Mouse (Mus musculus): ENCODE data around the gene Dmrt2. TPM values are rescaled to one million over a fixed set of nuclear protein-coding genes. Genes with fewer than 3 reads are reported as not detected.

The Dmrt2 gene
- total RNA-seq (2014; fragmentation: Nextera tagmentation) (not detected in 2 replicates), total RNA-seq (2017) (not detected in 2 replicates), polyA plus RNA-seq (2012) (not detected in 2 replicates)

DNA sequence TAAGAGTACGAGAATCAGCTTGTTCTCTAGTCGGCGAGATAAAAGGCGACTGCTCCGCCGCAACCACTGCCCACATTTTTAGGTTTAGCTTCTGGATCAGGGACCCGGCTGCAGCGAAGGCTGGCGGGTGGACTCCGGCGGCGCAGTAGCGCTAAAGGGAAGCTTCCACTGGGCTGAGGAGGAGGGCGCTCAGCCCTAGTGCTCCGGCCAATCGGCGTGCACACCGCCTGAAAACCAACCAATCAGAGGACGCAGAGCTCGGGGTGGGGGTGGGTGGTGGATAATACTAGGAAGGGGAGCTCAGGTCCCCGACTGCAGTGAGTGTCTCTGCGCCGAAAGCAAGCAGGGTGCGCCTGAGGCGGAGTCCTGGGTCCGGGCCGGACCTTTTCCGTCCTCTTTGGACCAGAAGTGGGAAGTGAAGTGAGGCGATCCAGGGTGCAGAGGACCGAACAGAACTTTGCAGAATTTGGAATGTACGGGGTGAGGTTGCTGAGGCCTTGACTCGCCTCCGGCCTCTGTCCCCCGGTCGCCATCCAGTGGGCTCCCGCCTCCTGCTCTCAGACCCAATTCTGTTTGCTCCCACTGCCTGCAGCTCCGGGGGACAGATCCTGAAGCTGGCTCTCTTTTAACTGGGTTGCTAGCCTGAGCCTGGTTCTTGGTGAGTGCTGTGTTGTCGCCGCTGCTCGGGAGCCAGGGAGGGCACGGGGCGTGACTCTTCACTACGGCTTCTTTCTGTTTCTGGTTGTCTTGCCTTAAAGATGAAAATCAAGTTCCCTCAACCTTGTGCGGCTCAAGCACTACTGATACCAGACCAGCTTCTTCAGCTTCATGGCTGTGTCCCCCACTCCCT, at the start of gene Dmrt2:
Dmrt2 (plus strand) TSS at position 311 of the 850 bp plus-strand sequence.
- H3K4me1 ChIP-seq (ENCODE audit: insufficient read depth, low read depth, low read length), result no peaks in the 10 kb centered on the region
- no peaks in the 10 kb centered on the region for H3K27me3 ChIP-seq (ENCODE audit: insufficient read depth, low read length)
- ATAC-seq (ENCODE audit: extremely low read depth, insufficient number of reproducible peaks, low FRiP score, poor library complexity, severe bottlenecking), result no peak
- H3K9me3 ChIP-seq (replicated peaks), result peaks cover 54% of the 10 kb centered on the region
- DNase-seq (ENCODE audit: low spot score), result no peak
- no peak for TF ChIP-seq CTCF (IDR thresholded peaks at IDR 0.05; ENCODE audit: low read depth, low read length)
- TF ChIP-seq GATA2 (IDR thresholded peaks at IDR 0.05; ENCODE audit: borderline replicate concordance, low read depth, low read length), result no peak
- TF ChIP-seq POLR2AphosphoS5 (IDR thresholded peaks at IDR 0.05; ENCODE audit: insufficient replicate concordance, low read depth, low read length), result no peak
- no peak for TF ChIP-seq GATA1 (IDR thresholded peaks at IDR 0.05; ENCODE audit: borderline replicate concordance, low read length)
- TF ChIP-seq TAL1 (conservative IDR thresholded peaks at IDR 0.05; ENCODE audit: low read depth, low read length), result no peak
- no peaks in the 10 kb centered on the region for H3K36me3 ChIP-seq (replicated peaks)
- no peak within 1 kb of the TSS; the same call in 1 of the 2 replicates for H3K4me3 ChIP-seq (ENCODE audit: low read depth, low read length)

DNA sequence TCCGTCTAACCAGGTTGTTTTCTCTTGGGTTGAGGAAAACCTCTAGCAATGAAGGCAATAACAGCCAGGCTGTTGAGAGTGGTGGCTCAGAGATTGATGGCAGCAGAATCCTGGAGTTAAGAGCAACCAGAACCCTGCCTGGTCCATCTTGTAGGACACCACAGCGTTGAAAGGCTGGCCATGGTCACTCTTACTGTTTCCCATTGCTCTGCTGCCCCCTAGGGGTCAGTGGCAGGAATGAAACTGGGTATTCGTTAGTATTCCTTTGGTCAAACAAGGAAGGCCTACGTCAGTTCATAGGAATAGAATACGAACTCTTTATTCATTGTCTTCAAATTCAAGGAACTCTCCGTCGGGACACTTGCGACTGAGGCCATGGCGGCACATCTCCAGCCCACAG, 43.7 kb upstream of the Dmrt2 start:
- DNase-seq (ENCODE audit: low spot score), result no peak
- Histone ChIP-seq H3K27me3 (ENCODE audit: insufficient read depth, low read length) (no peaks in the 10 kb centered on the region), H3K9me3 (replicated peaks) (peaks cover 58% of the 10 kb centered on the region), H3K4me1 (ENCODE audit: insufficient read depth, low read depth, low read length) (no peaks in the 10 kb centered on the region), H3K36me3 (replicated peaks) (no peaks in the 10 kb centered on the region), H3K4me3 (ENCODE audit: low read depth, low read length) (no peak overlapping the region)
- no peak for ATAC-seq (ENCODE audit: extremely low read depth, insufficient number of reproducible peaks, low FRiP score, poor library complexity, severe bottlenecking)
- TF ChIP-seq GATA1 (IDR thresholded peaks at IDR 0.05; ENCODE audit: borderline replicate concordance, low read length) (no peak), CTCF (IDR thresholded peaks at IDR 0.05; ENCODE audit: low read depth, low read length) (no peak)

DNA sequence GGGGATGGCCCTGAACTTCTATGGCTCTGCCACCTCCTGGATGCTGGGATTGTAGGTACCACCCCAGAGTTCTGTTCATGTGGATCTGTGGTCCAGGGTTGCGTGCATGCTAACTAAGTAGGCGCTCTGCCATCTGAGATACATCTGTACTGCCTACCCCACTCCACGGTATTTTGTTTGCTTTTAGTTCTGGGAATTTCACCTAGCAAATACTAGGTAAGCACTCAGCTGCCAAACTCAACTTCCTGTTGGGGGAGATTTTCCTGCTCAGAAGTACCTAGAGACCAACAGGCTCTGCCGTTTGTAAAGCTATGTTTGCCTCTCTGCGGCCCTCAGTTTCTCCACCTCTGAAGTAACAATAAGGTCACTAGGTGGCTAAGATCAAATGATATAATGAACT, 37.1 kb upstream of the Dmrt2 start:
- Histone ChIP-seq H3K27me3 (ENCODE audit: insufficient read depth, low read length) (no peaks in the 10 kb centered on the region), H3K4me1 (ENCODE audit: insufficient read depth, low read depth, low read length) (no peaks in the 10 kb centered on the region), H3K36me3 (replicated peaks) (no peaks in the 10 kb centered on the region), H3K9me3 (replicated peaks) (peaks cover 59% of the 10 kb centered on the region), H3K4me3 (ENCODE audit: low read depth, low read length) (no peak overlapping the region)
- ATAC-seq (ENCODE audit: extremely low read depth, insufficient number of reproducible peaks, low FRiP score, poor library complexity, severe bottlenecking) (no peak), DNase-seq (ENCODE audit: low spot score) (no peak)
- TF ChIP-seq TAL1 (conservative IDR thresholded peaks at IDR 0.05; ENCODE audit: low read depth, low read length), result no peak
- no peak for TF ChIP-seq POLR2AphosphoS5 (IDR thresholded peaks at IDR 0.05; ENCODE audit: insufficient replicate concordance, low read depth, low read length)
- TF ChIP-seq CTCF (IDR thresholded peaks at IDR 0.05; ENCODE audit: low read depth, low read length), result no peak
- no peak for TF ChIP-seq GATA2 (IDR thresholded peaks at IDR 0.05; ENCODE audit: borderline replicate concordance, low read depth, low read length)
- TF ChIP-seq GATA1 (IDR thresholded peaks at IDR 0.05; ENCODE audit: borderline replicate concordance, low read length), result no peak

DNA sequence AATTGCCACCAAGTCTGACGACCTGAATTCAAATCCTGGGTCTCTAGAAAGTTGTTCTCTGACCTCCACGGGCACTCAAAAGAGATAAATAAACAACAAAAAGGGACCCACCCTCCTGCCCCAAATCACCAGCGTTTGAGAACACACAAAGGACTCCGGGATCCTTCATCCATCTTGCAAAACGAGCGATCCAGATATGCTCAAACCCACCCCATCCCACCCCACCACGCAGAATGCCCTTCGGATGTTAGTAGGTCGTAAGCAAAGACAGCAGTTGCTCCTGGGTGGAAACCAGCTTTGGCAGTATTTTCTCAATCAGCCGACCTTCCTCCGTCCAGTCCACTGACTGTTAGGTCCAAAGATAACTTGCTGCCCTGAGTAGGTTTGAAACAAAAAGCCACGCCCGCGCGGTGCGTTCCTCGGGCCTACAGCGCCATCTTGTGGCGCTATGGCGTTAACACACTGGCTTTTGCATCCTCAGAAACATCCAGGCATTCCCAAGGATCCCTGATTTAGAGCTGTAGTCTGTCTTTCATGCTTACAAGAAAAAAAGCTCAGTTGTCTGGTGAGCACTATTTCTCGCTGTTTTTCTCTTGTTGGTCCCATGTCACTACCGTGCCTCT, 36.5 kb upstream of the Dmrt2 start:
- Histone ChIP-seq H3K36me3 (replicated peaks) (no peaks in the 10 kb centered on the region), H3K27me3 (ENCODE audit: insufficient read depth, low read length) (no peaks in the 10 kb centered on the region), H3K4me1 (ENCODE audit: insufficient read depth, low read depth, low read length) (no peaks in the 10 kb centered on the region), H3K9me3 (replicated peaks) (peaks cover 56% of the 10 kb centered on the region), H3K4me3 (ENCODE audit: low read depth, low read length) (no peak overlapping the region)
- DNase-seq (ENCODE audit: low spot score) (no peak), ATAC-seq (ENCODE audit: extremely low read depth, insufficient number of reproducible peaks, low FRiP score, poor library complexity, severe bottlenecking) (no peak)
- TF ChIP-seq CTCF (IDR thresholded peaks at IDR 0.05; ENCODE audit: low read depth, low read length) (no peak), GATA1 (IDR thresholded peaks at IDR 0.05; ENCODE audit: borderline replicate concordance, low read length) (no peak), TAL1 (conservative IDR thresholded peaks at IDR 0.05; ENCODE audit: low read depth, low read length) (no peak), POLR2AphosphoS5 (IDR thresholded peaks at IDR 0.05; ENCODE audit: insufficient replicate concordance, low read depth, low read length) (no peak), GATA2 (IDR thresholded peaks at IDR 0.05; ENCODE audit: borderline replicate concordance, low read depth, low read length) (no peak)

DNA sequence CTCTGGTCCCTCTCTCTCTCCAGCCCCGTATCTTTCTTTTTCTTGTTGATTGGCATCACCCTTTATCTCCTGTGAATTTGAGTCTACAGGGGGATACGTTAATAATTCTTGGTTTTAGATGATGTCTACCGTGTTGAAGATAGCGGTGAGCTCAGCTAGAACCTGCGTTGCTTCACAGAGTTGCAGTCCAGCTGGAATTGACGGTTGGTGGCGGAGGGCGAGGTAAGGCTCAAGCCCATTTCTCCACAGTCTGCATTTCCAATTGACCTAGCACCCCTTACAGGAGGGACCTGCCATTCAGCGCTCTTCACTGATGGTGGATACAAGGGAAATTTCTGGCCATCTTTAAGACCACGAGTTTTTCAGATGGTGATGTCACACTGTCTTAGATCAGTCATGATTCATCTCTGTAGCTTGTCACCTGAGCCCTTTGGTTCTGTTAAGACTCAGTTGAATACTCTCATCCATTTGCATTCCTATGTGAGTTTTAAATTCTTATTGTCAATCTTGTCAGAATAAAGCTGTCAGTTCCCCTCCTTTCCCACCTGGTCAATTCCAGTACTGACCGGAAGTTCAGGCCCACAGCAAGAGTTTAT, 33.3 kb upstream of the Dmrt2 start:
- ATAC-seq (ENCODE audit: extremely low read depth, insufficient number of reproducible peaks, low FRiP score, poor library complexity, severe bottlenecking), result no peak
- Histone ChIP-seq H3K4me1 (ENCODE audit: insufficient read depth, low read depth, low read length) (no peaks in the 10 kb centered on the region), H3K27me3 (ENCODE audit: insufficient read depth, low read length) (no peaks in the 10 kb centered on the region), H3K4me3 (ENCODE audit: low read depth, low read length) (no peak overlapping the region), H3K36me3 (replicated peaks) (no peaks in the 10 kb centered on the region), H3K9me3 (replicated peaks) (peaks cover 59% of the 10 kb centered on the region)
- DNase-seq (ENCODE audit: low spot score), result no peak
- TF ChIP-seq CTCF (IDR thresholded peaks at IDR 0.05; ENCODE audit: low read depth, low read length) (no peak), GATA2 (IDR thresholded peaks at IDR 0.05; ENCODE audit: borderline replicate concordance, low read depth, low read length) (no peak), TAL1 (conservative IDR thresholded peaks at IDR 0.05; ENCODE audit: low read depth, low read length) (no peak), POLR2AphosphoS5 (IDR thresholded peaks at IDR 0.05; ENCODE audit: insufficient replicate concordance, low read depth, low read length) (no peak), GATA1 (IDR thresholded peaks at IDR 0.05; ENCODE audit: borderline replicate concordance, low read length) (no peak)

- H3K27me3 ChIP-seq (ENCODE audit: insufficient read depth, low read length), result no peaks in the 10 kb centered on the region
- no peak overlapping the region for H3K4me3 ChIP-seq (ENCODE audit: low read depth, low read length)
- DNase-seq (ENCODE audit: low spot score), result no peak
- TF ChIP-seq GATA2 (IDR thresholded peaks at IDR 0.05; ENCODE audit: borderline replicate concordance, low read depth, low read length) (no peak), TAL1 (conservative IDR thresholded peaks at IDR 0.05; ENCODE audit: low read depth, low read length) (no peak), CTCF (IDR thresholded peaks at IDR 0.05; ENCODE audit: low read depth, low read length) (no peak), GATA1 (IDR thresholded peaks at IDR 0.05; ENCODE audit: borderline replicate concordance, low read length) (no peak), POLR2AphosphoS5 (IDR thresholded peaks at IDR 0.05; ENCODE audit: insufficient replicate concordance, low read depth, low read length) (no peak)
- H3K9me3 ChIP-seq (replicated peaks), result peaks cover 50% of the 10 kb centered on the region
- no peak for ATAC-seq (ENCODE audit: extremely low read depth, insufficient number of reproducible peaks, low FRiP score, poor library complexity, severe bottlenecking)
- no peaks in the 10 kb centered on the region for H3K4me1 ChIP-seq (ENCODE audit: insufficient read depth, low read depth, low read length)
- H3K36me3 ChIP-seq (replicated peaks), result no peaks in the 10 kb centered on the region
Observed at GRCm38 (mm10) chr19:25641786-25642185, 30.4 kb upstream of the Dmrt2 start.
